Mouse (Mus musculus): Measurements from ENCODE around the gene Hdac2. TPM values are rescaled to one million over a fixed set of nuclear protein-coding genes. Genes with fewer than 3 reads are reported as not detected.

The Hdac2 gene
- polyA plus RNA-seq, 1 experiment from 2014 or later: 412 TPM

GRCm38 (mm10) chr10:37047661-37048098 is 73.3 kb downstream of the Hdac2 start:
- H3K9ac ChIP-seq (replicated peaks; ENCODE audit: low read depth, low read length): no peak overlapping the region
- H3K27ac ChIP-seq (ENCODE audit: low read depth, low read length): no peak overlapping the region
- 88% methylated on average over 8 of the region's 8 CpGs for WGBS
- no peak overlapping the region for H3K4me3 ChIP-seq (ENCODE audit: low read depth, low read length)
- H3K4me1 ChIP-seq (ENCODE audit: control insufficient read depth, insufficient read depth, low read length): no peaks in the 10 kb centered on the region
- no peaks in the 10 kb centered on the region for H3K9me3 ChIP-seq (ENCODE audit: control insufficient read depth, low read length)
- no peak for ATAC-seq (ENCODE audit: low read depth)
- H3K27me3 ChIP-seq (ENCODE audit: control insufficient read depth, insufficient read depth, low read length): no peaks in the 10 kb centered on the region
- no peak overlapping the region for H3K4me2 ChIP-seq (ENCODE audit: low read depth, low read length)
- no peaks in the 10 kb centered on the region for H3K36me3 ChIP-seq (ENCODE audit: control insufficient read depth, insufficient read depth, low read length)

Other genes starting within 250 kb of the Hdac2 start
- gene Marcks, start 164.4 kb downstream of the Hdac2 start, polyA plus RNA-seq (2014; fragmentation: Nextera tagmentation; extraction: Ambion mirVana): 303 and 307 TPM in 2 replicates